Mouse (Mus musculus) megakaryocyte-erythroid progenitor cell, adult 5-6 weeks (primary cell): ENCODE measurements around the gene Mgll. TPM values are rescaled to one million over a fixed set of nuclear protein-coding genes. Genes with fewer than 3 reads are reported as not detected.

ENCODE experiments used
- ATAC-seq: replicated peaks from 2 replicates; pipeline ENCODE4 v1.8.0; 2016; ENCODE audit warnings: mild to moderate bottlenecking, inconsistent platforms; ENCODE audit not compliant: severe bottlenecking, poor library complexity, low FRiP score, low TSS enrichment
- total RNA-seq, 2 experiments: library from RNA; stranded (forward) in 1 of 2; stranded (reverse) in 1 of 2; fragments of 200-1000, 215-1000 nt in 1 of 2; fragments of >200 nt in 1 of 2; fragmentation: Nextera tagmentation in 1 of 2; gene quantifications; 2 replicates each; pipeline ENCODE4 v1.2.3; 2014 to 2017

The Mgll gene
- total RNA-seq, 2 experiments from 2014 or later = 9.3 to 17.9 TPM

DNA sequence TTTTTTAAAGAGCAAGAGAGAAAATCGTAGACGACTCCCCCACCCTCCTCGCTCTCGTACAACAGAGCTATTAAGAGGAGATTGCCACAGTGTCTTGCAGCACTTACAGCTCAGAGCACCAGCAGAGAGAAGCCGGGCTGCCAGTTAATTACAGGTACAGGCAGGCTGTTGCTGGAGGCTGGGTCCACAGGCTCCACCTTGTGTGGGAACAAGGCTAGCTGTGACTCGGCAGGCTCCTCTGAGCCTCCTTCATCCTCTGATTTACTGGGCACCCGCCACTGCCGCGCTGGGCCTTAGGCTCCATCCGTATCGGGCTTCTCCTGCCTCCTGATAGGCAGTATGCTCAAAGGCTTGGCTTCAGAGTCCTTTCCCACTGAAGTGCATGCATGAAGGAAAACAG lies 64.0 kb downstream of the Mgll start:
- no peak for ATAC-seq

DNA sequence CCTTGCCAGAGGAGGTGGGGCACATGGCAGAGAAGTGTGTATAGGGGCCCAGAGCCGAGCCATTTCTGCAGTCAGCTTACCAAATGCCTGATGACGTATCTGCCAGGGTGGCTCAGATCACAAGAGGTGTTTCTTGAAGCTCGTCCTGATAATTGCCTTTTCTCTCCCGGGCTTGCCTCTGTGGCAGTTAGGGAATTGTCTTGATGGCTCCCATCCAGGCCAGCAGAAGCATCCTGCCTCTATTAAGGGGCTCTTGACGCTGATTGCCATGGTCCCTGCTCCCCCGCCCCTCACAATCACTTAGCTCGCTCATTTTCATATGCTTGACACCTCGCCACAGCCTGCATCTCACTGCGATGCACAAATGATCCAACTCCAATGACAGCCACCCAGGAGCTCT lies 67.1 kb downstream of the Mgll start:
- ATAC-seq = no peak

DNA sequence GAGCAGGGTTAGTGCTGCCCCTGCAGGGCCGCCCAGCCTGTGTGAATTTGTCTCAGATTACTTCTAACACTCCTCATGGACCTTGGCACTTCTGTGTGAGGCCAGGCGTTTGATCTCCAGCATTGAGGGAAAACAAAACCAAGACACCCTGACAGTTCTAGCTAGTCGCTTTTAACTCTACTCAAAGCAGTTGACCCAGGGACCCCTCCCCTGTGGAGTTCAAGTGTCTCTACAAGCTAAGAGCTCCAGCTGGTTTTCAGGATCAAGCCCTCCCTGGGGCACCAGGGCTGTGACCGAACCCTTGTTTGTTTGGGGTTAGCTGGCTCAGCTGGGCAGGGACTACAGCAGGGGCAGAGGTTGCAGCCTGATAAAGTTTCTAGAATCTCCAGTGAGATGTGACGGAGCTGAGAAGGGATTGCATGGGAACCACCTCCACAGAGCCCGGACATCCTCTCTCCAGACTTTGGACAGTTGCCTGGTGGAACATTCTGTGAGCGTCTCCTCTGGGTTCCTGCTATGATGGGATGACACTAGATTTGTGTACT lies 68.0 kb downstream of the Mgll start:
- no peak for ATAC-seq

DNA sequence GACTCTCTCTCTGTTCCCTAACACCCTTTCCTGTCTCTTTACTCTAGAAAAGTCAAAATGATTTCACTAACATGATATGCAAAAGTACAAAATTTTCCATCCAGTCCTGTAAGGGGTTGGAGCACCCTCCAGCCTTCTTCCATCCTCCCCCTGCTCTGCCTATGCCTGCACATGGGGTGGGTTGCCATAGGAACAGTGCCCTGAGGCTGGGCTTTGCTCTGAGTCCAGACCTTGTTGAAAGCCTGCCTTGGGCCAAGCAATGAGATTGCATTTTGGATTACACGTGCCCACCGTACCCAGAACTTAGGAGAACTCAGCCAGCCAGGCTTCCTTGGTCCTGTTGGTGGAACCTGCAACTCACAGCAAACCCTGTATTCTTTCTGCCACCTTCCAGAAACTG lies 69.0 kb downstream of the Mgll start:
- no peak for ATAC-seq

DNA sequence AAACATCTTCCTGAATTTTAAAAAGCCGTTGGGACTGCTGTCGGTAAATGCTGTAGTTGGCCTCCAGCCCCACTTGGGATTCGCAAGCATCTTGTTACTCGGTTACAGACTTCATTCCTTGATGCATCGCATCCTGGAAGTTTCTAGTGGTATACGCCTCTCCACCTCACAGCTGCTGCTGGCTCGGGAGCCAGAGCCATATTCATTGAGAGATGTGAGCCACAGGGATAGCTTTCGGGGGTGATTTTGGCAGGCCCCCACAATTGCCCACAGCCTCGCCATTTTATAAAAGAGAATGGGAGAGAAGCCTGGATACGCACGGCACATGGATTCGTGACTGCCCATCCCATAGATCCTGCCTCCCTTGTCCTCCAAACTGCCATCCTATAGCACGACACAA lies 69.7 kb downstream of the Mgll start:
- no peak for ATAC-seq

DNA sequence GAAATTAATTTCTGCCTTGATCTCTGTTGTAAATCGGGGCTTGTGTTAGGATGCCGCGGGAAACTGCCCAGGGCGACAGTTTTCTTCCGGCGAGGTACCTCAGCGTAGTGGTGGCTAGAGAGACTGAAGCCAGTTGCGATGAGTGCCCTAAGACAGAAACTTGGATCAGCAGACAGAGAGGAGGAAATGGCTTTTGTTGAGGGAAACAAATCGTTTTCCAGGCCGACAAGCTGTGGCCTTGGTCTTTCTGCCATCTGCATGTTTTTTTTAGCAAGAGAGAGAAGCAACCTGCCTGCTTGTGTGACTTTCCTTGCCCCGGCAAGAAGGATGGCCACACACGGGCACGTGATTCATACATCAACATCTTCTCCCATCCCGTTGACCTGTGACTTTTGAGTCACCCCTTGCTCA lies 70.4 kb downstream of the Mgll start:
- ATAC-seq = no peak

DNA sequence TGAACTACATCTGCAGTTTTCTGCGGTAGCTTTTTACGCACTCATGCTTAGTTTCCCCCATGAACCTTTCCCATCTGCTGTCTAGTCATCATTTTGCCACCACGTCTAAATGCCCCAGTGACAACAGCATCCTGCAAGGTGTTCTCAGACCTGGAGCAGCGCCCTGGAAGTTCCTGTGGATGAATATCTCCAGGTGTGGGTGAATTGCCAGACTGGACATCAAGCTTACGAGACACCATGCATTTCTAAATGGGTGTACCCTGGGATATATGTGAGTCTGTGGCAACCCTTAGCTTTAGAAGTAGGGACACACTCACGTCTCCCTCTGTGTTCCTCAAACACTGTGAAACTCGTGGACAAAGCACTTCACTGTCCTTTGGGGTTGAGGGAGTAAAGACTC lies 76.0 kb downstream of the Mgll start:
- no peak for ATAC-seq

DNA sequence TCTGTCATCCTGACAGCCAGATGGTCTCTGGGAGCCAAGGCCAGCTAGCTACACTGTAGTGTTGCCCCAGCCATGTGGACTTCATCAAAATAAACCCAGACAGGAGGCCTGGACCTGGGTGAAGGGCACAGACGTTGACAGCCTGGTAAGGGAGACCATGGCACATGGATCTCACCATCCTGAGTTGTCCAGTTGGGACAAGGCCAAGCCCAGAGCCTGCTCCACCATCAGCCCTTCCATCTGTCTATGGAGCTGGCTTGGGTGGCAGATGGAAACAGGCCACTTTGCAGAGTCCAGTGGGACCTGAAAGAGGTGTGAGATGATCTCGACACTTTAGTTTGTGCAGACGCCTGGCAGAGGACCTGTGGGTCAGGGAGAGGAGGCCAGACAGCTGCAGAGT lies 76.5 kb downstream of the Mgll start:
- no peak for ATAC-seq

DNA sequence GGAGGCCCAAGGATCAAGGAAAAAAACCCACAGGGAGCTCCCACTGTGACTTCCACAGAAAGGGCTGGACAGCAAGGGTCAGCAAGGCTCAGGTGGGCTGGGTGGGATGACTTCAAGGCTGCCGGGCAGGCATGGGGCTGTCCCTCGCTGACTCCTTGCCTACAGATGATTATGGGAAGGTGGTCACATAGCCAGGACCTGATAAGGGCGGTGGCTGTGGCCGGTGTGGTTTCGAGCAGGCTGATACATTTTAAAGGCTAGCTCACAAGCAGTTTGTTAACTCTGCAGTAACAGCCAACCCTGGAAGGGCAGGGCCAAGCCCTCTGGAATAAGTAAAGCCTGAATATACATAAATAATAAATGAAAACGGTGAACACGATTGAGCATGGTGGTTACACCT lies 78.8 kb downstream of the Mgll start:
- peak; percentile 77 for ATAC-seq

DNA sequence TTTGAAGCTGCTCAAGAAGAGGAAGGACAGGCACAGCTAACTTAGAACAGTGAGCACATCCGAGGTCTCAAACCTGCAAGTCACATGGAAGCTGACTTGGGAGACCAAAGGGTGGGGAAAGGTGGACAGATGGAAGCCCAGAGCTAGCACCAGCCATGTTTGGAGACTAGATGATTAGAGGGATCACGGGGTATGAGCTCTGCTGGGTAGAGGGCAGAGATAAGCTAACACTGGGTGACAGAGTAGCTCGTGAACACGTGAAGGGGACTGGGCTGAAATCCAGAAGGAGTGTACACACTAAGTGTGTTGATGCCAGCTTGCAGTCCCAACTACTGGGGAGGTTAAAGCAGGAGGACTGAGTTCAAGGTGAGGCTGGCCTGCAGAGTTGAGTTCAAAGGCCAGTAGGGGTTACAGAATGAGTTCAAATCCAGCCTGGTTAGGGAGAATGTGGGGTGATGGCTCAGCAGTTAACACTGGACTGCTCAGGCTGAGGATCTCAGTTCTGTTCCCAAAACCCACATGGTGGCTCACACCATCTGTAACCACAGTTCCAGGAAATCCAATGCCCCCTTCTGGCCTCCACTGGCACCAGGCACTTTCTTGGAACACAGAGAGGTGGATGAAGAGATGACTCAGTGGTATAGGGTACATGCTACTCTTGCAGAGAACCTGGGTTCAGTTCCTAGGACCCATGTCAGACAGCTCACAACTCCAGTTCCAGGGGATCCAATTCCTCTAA lies 79.9 kb downstream of the Mgll start:
- peak; percentile 88 for ATAC-seq

DNA sequence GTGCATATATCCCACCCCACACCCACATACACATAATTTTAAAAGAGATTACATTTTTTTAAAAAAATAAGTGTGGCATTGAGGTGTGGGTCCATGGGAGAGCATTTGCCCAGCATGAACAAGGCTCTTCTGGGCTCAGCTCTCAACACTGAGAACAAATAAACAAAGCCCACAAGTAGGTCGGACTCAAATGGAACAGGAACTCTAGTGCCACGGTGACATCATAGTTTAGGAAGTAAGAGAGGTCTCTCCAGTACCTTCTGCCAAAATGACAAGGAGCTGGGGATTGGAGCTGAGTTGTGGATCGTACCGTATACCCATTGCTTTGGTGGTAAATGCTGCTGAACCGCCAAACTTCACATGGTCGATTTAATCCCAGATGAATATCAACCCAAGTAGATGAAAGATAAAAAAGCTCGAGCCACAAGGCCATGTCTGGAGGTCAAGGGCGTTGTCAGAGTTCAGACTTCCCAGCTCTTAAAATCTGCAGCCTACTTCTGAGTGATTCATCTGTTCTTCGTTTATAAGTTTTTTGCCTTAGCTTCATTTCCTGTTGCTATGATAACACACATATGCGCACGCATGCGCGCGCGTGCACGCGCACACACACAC lies 80.9 kb downstream of the Mgll start:
- no peak for ATAC-seq

DNA sequence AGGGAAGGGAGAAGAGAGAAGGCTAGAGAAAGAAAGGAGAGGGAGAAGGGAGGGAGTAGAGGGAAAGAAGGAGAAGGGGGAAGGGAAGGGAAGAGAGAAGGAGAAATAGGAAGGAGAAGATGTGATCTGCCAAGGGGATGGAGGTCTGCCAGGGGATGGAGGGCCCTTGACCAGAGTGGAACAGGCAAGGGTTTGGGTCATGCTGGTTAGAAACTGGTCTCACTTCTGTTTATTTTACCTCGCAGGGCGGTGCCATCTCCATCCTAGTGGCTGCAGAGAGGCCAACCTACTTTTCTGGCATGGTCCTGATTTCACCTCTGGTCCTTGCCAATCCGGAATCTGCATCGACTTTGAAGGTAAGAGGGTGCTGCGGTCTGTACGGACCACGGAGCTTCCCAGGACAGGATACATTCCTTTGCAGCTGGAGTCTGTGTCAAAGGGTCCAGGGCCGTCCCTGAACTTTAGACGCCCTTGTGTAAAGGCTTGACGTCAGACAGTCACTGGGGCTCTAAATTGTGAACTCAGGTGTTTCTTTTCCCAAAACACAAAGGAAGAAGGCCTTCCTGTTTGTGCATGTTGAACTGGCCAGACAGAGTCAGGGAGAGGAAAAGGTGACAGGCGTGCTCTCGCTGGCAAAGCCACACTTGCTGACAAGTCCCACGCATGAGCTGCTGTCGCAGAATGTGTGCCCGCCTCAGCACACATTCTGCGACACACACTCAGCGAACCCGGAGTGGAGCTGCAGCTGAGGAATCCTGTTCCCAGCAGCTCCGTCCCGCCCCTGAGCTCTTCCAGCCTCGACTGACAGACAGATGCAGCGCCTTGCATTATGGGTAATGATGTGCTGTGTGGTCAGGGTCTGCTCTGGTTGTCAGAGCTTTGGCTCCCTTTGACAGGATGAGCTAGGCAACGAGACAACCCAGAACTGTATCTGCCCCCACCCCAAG lies 85.2 kb downstream of the Mgll start:
- ATAC-seq = no peak

DNA sequence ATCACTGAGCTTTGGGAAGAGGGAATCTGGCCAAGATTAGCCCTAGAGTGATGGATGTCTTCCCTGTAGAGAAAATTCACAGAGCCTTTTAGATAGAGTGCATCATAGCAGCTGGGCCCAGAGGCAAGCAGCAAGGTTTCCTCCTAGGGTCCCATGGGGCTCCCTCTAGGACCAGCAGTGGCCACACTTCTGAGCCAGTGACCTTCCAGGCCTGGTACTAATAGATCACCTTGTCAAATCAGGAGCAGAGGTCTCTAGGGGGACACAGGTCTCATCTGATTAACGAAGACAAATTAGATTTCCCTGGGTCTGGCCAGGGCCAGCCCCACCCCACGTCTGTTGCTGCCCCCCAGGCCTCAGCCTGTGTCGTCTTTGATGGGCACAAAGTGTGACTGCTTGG lies 86.1 kb downstream of the Mgll start:
- ATAC-seq = no peak

DNA sequence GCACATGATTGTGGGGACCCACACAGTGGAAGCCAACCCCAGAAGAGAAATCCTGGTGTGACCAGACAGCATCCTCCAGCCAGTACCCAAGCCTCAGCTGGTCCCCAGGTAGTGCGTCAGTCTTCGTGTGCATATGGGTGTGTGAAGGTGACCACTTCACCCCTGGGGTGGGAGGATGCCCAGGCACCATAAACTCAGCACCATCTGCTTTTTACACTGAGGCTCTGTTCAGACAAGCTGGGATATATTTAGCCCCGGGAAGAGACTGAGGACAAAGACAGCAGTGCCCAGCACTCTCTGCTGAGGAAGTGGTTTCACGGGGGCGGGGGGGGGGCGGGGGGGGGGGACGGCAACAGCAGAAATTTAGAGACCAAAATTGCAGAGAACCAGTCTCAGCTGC lies 87.2 kb downstream of the Mgll start:
- no peak for ATAC-seq

DNA sequence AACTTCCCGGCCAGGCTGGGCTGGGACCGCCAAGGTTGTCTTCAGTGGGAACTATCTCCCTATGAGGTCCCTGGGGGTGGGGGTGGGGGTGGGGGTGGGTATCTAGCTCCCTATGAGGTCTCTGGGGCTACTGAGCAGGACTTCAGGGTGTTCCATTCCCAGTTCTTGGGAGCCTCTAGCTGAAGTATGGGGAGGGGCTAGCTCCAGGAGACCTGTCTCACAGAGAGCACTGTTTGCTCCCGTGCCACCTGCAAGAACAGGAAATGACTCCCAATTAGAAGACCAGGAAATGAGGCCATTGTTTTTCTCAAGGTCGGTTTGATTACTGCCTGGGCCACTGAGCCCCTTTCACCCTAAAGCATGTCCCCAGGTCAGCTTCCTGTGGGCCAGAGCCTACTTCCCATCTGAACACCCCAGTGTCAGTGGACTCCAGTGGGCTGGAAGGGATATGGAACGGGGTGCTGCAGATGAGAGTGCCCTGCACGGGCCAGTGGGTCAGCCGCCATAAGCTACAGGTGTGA lies 87.7 kb downstream of the Mgll start:
- ATAC-seq = no peak

DNA sequence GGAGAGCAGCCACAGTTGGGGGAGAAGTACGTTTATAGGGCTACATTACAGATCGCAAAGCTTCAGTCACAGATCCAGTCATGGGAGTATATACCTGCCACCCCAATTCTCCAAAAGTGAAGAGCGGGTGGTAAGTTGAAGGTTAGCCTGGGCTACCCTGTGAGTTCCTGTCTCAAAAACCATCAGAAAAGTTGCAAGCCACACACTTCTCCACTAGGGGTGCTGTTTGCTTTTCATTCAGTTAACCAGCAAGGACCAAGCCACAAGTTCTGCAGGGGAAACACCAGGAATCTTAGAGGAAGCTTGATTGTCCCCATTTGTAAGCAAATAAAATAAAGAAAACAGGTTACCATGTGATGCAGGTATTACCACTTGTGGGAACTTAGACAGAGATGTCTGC lies 88.7 kb downstream of the Mgll start:
- ATAC-seq = peak; percentile 53; the same call in 1 of the 2 replicates

DNA sequence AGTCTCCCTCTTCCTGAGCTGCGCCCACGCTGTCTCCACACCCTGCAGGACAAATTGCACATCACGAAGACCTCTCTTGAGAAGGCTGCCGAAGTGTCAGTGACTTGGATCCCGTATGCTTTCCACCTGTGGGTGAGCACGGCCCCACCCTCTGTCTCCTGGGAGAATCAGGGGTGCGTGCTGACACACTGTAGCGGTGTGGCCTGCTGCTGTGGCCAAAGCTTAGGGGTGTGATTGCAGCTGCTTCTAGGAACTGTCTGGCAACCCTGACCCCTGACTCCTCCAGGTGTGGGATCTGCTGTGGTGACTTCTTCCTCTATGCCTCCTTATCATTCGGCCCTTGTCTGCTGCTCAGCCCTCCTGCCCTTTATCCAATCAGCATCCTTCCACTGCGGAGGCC lies 89.6 kb downstream of the Mgll start:
- ATAC-seq = no peak

DNA sequence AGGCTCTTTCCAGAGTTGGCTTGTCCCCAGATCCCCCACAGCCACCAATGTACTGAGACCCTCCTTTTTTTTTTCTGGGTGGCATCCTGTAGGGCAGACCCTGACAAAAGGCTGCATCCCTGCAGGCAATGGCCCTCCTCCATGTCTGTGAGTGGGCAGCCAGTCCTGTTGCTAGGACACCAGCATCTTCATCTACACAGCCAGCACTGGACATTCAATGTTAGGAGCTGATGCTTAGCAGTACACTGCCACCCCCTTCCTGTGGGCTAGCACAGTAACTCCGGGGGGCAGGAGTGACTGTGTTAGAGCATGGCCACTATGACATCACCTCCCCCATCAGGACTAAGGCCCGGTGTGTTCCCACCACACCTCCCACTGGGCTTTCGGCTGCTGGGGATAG lies 90.8 kb downstream of the Mgll start:
- no peak for ATAC-seq

DNA sequence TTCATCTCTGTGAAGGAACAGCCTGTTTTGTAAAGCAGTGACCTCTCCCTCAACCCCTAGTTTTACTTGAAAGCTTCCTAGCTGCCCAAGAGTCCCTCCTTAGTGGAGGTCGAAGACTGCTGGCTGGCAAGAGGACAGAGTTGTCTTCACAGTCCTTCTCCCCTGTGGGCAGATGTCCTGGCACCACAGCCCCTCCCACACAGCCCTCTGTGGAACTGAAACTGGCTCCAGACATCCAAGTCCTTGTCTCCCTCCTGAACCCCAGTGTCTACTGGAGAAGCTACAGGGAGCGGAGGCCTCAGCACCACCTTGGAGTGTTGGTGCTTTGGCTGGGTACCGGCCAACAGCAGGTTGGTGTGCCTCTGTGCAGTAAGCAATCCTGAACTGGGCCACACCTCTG lies 91.3 kb downstream of the Mgll start:
- ATAC-seq = no peak

DNA sequence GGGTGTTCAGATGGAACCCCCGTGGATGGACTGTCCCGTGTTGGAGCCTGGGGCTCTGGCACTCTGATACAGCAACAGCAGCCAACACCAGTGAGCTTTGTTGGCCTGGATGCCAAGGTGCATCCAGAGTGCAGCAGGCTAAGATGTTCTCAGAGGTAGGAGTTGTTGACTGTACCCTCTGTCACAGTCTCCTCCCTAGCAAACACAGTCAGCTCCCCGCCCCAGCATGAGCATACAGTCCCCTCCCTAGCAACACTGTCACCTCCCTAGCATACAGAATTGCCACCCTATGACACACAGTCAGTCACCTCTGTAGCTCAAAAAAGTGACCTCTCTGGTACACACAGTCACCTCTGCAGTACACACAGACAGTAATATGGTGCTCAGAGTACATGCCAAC lies 92.7 kb downstream of the Mgll start:
- ATAC-seq = no peak
